Mouse (Mus musculus) embryonic fibroblast, embryonic 13.5 days (primary cell): Measurements from ENCODE around the gene Rae1. TPM values are rescaled to one million over a fixed set of nuclear protein-coding genes. Genes with fewer than 3 reads are reported as not detected.

Source experiments
- H3K27ac ChIP-seq: 2 replicates; pipeline ENCODE4 v1.5.1; 2012; ENCODE audit warnings: low read length, control low read depth, inconsistent platforms; ENCODE audit not compliant: insufficient read depth
- H3K4me1 ChIP-seq: 2 replicates; pipeline ENCODE4 v1.6.1; 2011; ENCODE audit warnings: low read length; ENCODE audit not compliant: control insufficient read depth, insufficient read depth
- H3K4me3 ChIP-seq: 2 replicates; pipeline ENCODE4 v1.5.1; 2011; ENCODE audit warnings: mild to moderate bottlenecking, control low read depth, low read length; ENCODE audit not compliant: insufficient read depth
- CTCF ChIP-seq: IDR thresholded peaks from 2 replicates; pipeline ENCODE4 v1.5.1; 2011; ENCODE audit warnings: mild to moderate bottlenecking, control low read depth, low read length, moderate library complexity, borderline replicate concordance; ENCODE audit not compliant: insufficient read depth
- POLR2A ChIP-seq: IDR thresholded peaks from 2 replicates; pipeline ENCODE4 v1.6.1; 2011; ENCODE audit warnings: low read depth, mild to moderate bottlenecking, control low read depth, low read length, moderate library complexity
- polyA plus RNA-seq: library from polyadenylated mRNA; stranded (reverse); fragments of >200 nt; gene quantifications from 2 replicates; pipeline ENCODE4 v1.2.4, GENCODE M21; 2011; ENCODE audit warnings: low read depth; ENCODE audit not compliant: missing spikeins, insufficient read length

The Rae1 gene
- polyA plus RNA-seq, 1 experiment: 54.8 TPM

DNA sequence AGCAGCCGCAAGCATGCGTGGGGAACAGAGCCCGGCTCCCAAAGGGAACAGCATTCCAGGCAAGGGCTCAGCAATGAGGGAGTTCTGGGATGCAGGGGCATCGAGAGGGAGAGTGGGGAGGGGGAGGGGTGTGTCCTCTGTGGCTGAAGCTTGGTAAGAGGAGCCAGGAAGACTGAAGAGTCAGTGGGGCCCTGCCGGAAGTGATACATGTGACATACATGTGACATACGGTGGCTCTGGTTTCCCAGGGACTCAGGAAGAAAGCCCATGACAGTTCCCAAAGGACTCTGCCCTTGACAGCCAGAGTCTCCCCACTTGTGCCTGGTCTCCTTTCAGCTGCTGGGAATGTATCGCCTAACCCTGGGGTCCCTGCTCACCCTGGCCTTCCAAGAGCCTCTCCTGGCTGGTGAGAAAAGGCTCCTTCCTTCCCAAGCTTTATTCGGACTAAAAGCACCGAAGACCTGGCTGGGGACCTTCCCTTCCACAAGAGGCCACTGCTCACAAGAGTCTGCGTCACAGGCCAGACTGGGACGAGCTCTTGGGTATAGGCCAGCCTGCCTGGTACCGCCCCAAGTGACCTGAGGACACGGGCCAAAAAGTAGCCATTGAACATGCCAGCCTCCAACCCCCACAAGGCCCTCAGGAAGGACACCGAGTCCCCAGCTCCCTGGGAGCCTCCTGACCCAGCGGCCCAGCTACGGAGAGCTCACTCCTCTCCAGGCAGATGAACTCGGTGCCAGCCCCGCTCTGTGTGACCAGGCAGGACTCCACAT lies 44.5 kb downstream of the Rae1 start:
- Histone ChIP-seq H3K4me1 (0 out of 2 replicates have a peak, but pooled peaks cover 3% of the 10 kb centered on the region), H3K4me3 (no peak overlapping the region), H3K27ac (no peak overlapping the region)
- no peak for TF ChIP-seq POLR2A
- no peak for TF ChIP-seq CTCF

DNA sequence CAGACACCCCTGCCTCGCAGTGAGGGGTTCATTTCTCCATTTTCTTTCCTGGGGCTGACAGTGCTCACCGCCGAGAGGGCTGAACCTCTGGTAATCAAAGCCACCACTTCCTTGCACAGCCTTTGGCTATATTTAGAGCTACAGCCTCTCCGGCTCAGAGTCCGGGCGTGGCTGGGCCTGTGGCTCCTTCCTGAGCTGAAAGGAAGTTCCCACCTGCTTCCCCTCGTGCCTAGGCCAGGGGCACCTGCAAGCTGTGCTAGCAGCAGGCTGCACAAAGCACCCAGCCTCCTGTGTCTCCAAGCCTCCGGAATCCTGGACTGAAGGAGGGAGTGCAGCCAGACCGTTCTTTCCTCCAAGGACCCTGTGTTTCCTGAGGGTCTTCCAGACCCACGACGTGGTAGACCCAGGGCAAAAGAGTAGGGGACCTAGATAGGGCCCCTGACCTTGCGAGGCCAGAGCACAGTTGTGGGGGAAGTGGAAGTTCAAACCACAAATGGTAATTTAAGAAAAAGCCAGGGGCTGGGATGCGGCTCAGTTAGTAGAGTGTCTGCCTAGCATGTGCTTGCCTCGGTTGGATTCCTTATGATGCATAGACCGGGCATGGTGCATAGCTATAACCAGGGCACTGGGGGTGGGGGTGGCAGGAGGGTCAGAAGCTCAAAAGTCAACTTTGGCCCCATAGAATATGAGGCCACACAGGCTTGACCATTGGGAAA lies 46.8 kb downstream of the Rae1 start:
- Histone ChIP-seq H3K27ac (no peak overlapping the region), H3K4me1 (0 out of 2 replicates have a peak, but pooled peaks cover 3% of the 10 kb centered on the region), H3K4me3 (no peak overlapping the region)
- no peak for TF ChIP-seq POLR2A
- no peak for TF ChIP-seq CTCF

DNA sequence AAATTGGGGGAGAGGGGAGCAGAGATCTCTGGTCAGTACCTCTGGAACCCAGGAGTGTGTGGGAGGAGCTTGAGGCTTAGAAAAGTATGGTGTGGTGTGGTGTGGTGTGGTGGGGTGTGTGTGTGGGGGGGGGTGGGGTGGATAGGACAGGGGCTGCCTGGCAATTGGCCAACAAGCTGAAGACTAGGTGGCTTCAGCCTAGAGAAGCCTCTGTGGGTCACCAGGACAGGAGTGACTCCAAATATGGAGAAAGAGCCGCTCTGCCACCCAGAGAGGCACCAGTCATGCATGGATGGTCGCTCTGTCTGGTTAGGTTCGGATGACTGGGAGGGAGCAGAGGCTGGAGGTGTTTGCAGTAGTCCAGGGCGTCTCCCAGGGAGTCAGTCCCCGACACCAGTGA lies 47.6 kb downstream of the Rae1 start:
- no peak overlapping the region for H3K4me3 ChIP-seq
- 0 out of 2 replicates have a peak, but pooled peaks cover 3% of the 10 kb centered on the region for H3K4me1 ChIP-seq
- TF ChIP-seq POLR2A (no peak), CTCF (no peak)
- H3K27ac ChIP-seq: no peak overlapping the region

DNA sequence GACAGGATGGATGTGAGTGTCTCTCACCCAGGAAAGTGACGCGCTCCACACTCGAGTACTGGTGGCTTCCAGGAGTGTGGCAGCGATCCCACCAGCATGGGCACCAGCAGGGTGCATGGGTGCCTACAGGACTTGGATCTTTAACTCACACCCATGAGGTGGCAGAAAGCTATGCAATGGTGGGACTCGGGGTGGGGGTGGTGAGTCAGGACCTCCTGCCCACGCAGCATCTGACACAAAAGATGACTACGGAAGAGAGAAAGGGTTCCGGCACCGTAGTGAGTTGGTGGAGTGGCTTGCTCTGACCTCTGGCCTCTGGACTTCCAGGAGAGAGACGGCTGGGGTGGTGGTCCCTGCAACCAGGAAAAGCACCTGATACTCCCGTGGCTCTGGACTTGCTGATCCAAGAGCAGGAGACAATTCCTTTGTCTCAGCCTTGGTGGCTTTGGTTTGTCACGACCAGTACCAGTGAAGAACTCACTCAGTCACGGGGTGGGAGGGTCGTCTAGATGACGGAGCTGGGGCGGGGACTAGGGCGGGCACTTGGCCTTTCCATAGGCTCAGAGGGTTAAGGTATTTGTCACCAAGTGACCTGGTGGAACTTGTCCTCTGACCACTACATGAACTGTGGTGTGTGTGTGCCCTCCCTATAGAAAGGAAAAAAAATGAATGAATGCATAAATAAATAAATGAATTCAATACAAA lies 48.3 kb downstream of the Rae1 start:
- Histone ChIP-seq H3K4me1 (0 out of 2 replicates have a peak, but pooled peaks cover 3% of the 10 kb centered on the region), H3K4me3 (no peak overlapping the region), H3K27ac (no peak overlapping the region)
- no peak for TF ChIP-seq POLR2A
- TF ChIP-seq CTCF: no peak

DNA sequence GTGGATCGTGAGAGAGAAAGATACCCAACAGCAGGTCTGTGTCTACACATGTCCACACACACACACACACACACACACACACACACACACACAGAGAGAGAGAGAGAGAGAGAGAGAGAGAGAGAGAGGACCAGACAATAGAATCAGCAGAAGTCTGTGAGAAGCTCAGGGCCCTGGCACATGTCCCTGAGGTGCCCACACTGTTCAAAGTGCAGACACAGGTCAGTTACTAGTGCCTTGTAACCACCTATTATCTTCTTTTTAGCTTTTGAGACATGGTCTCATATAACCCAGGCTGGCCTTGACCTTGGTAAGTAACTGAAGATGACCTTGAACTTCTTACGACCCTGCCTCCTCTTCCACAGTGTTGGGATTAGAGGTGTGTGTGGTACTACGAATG lies 49.3 kb downstream of the Rae1 start:
- Histone ChIP-seq H3K27ac (no peak overlapping the region), H3K4me3 (no peak overlapping the region), H3K4me1 (0 out of 2 replicates have a peak, but pooled peaks cover 3% of the 10 kb centered on the region)
- TF ChIP-seq CTCF (no peak), POLR2A (no peak)

DNA sequence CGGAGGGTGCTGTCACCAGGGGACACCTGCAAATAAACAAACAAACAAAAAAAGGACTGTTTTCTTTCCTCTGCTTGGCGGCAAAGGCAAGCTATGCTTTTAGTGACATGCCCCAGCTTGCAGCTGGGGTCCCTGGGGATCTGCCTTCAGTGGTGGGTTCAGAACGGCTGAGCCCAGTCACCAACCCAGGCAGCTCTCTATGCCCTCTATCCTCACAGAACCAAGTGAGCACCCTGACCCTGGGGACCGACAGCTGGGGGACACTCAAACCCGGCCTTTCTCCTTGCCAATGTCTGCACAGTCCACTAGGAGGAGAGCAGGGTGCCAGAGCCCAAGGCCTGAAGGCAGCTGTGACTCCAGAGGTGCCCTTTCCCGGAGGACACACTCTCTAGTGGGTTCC lies 49.9 kb downstream of the Rae1 start:
- H3K4me3 ChIP-seq: no peak overlapping the region
- H3K27ac ChIP-seq: no peak overlapping the region
- H3K4me1 ChIP-seq: 0 out of 2 replicates have a peak, but pooled peaks cover 2% of the 10 kb centered on the region
- TF ChIP-seq CTCF (no peak), POLR2A (no peak)

DNA sequence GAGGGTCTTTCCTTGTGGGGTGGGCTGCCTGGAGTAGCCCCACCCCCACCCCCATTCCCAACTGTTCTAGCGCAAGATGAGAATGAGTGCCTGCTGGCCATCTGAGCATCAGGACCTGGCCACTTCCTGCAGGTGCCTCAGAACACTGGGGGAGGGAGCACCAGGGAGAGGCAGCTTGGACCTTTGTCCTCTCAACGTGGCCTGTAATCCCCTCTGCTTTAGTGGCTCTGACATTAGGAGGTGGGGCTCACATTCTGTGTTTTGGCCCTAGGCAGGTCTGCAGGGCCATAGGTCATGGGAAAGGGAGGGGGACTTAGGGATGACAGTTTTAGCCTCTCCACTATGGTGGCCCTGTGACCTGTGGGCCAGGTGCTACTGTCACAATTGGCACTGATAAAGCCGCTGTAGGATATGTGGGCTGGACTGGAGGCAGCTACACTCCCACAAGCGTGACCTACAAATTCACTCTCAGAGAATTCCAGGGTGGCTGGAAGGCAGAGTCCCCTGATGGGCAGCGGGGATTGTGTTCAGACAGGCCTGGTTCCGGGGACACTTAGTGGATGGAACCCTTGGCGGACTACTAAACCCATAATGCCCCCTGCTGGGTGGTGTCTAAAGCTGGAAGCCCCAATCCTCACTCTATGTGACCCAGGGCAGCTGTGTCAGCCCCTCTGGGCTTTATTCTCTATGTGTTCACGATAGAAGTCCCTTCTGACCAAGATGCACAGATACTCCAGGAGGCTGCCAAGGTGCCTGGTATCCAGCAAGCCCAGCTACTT lies 50.9 kb downstream of the Rae1 start:
- TF ChIP-seq POLR2A (no peak), CTCF (no peak)
- Histone ChIP-seq H3K4me3 (no peak overlapping the region), H3K27ac (no peak overlapping the region), H3K4me1 (no peaks in the 10 kb centered on the region)

DNA sequence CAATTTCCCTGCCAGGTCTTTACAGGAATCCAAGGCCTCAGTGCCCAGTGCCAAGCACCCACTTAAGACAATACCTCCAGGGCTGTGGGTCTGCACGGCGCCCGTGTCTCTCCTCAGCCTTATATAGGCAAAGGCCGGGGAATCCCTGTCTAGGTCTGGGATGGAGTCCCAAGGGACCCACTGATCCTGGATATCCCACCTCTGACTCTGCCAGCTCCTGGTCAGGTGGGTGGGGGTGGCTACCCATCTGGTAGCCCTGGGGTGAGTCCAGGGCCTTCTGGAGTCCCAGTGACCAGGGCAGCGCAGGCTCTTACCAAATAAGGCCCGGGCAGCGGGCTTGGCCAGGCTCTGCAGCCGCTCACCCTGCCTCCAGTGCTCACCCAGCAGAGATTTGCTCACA lies 53.0 kb downstream of the Rae1 start:
- Histone ChIP-seq H3K4me3 (no peak overlapping the region), H3K4me1 (no peaks in the 10 kb centered on the region), H3K27ac (no peak overlapping the region)
- TF ChIP-seq CTCF (no peak), POLR2A (no peak)

DNA sequence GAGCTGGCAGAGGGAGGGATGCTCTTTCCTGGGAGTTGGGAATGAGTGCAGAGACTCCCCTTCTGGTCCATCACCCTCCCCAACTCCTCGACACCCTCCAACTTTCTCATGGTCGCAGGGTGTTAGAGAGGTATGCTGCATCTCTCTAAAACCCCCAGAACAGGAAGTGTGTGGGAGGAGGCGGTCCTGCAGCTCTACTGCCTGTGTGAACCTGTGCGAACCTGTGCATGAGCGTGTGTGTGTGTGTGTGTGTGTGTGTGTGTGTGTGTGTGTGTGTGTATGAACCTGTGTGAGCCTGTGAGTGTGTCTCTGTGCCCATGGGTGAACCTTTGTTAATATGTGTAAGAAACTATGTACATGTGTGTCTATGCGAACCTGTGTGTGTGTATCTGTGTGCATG lies 53.9 kb downstream of the Rae1 start:
- no peak overlapping the region for H3K4me3 ChIP-seq
- H3K27ac ChIP-seq: no peak overlapping the region
- no peak for TF ChIP-seq POLR2A
- H3K4me1 ChIP-seq: no peaks in the 10 kb centered on the region
